Mouse (Mus musculus) ES-Bruce4 (cell line): ENCODE measurements around the gene Sgms1. TPM values are rescaled to one million over a fixed set of nuclear protein-coding genes. Genes with fewer than 3 reads are reported as not detected.
"Not testable (repeated sequence)": the region's sequence is repeated elsewhere in the genome, so short reads cannot be mapped to it uniquely, and the experiment has no call there.

Source experiments
- H3K27ac ChIP-seq: 2 replicates; pipeline ENCODE4 v1.5.1; 2012; ENCODE audit warnings: low read length, inconsistent platforms; ENCODE audit not compliant: insufficient read depth
- H3K27me3 ChIP-seq: 2 replicates; pipeline ENCODE4 v1.6.1; 2012; ENCODE audit warnings: mild to moderate bottlenecking, low read length, inconsistent platforms; ENCODE audit not compliant: control insufficient read depth, poor library complexity, insufficient read depth, severe bottlenecking
- H3K36me3 ChIP-seq: 2 replicates; pipeline ENCODE4 v1.6.1; 2012; ENCODE audit warnings: inconsistent platforms, mild to moderate bottlenecking, low read length, moderate library complexity; ENCODE audit not compliant: control insufficient read depth, poor library complexity, insufficient read depth, severe bottlenecking
- H3K4me1 ChIP-seq: one replicate; pipeline ENCODE4 v1.8.1; 2011; ENCODE audit warnings: low read length; ENCODE audit not compliant: control insufficient read depth, insufficient read depth
- H3K4me3 ChIP-seq: 2 replicates; pipeline ENCODE4 v1.5.1; 2011; ENCODE audit warnings: low read depth, mild to moderate bottlenecking, low read length
- H3K9ac ChIP-seq: 2 replicates; pipeline ENCODE4 v1.6.1; 2012; ENCODE audit warnings: low read depth, mild to moderate bottlenecking, inconsistent platforms; ENCODE audit not compliant: poor library complexity, severe bottlenecking
- H3K9me3 ChIP-seq: replicated peaks from 2 replicates; pipeline ENCODE4 v1.6.1; 2012; ENCODE audit warnings: mild to moderate bottlenecking, low read length, inconsistent platforms; ENCODE audit not compliant: control insufficient read depth, poor library complexity, insufficient read depth, severe bottlenecking
- CTCF ChIP-seq: IDR thresholded peaks from one replicate; pipeline ENCODE4 v1.8.1; 2011; ENCODE audit warnings: low read depth, low read length
- EP300 ChIP-seq: IDR thresholded peaks from 2 replicates; pipeline ENCODE4 v1.6.1; 2011; ENCODE audit warnings: low read depth, low read length; ENCODE audit not compliant: insufficient read depth
- POLR2A ChIP-seq: IDR thresholded peaks from one replicate; pipeline ENCODE4 v1.8.1; 2011; ENCODE audit warnings: low read length; ENCODE audit not compliant: insufficient read depth
- polyA plus RNA-seq: library from polyadenylated mRNA; stranded (reverse); fragments of >200 nt; gene quantifications from 2 replicates; pipeline ENCODE4 v1.2.4, GENCODE M21; 2011; ENCODE audit warnings: low read depth; ENCODE audit not compliant: missing spikeins, insufficient read depth, insufficient read length

The Sgms1 gene
- polyA plus RNA-seq, 1 experiment = 69.7 TPM

DNA sequence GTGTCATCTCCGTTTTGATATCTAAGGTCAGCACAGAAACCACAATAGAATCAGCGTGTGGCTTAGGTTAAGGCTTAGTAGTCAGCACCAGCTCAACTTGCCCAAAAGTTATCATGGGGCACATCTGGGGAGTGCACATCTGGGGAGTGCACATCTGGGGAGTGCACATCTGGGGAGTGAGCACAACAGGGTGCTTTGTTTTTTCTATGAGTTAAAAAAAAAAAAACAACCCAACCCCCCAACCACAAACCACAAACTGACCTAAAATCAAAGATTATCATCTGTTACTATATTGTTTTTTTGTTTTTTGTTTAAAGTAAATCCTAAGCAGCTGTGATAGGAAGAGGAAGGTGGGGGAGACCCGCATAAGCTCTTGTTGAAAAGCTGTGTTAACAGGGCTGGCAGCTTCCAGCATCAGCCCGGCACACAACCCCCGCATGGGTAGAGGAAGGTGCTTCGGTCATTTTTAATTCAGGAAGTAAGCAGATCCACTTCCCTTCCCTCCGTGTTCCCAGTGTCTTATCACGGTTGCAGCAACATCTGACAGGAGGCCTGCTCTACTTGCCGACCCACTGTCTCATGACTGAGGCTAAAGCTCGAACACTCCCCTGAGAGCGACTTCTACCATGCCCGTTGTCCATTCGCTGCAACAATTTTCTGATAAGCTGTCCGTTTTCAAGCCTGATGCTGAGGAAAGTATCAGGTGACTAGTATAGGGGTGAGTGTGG is 251.0 kb downstream of the Sgms1 start:
- H3K9ac ChIP-seq = no peak overlapping the region
- H3K4me1 ChIP-seq = peaks cover 2% of the 10 kb centered on the region
- TF ChIP-seq EP300 (no peak), CTCF (no peak), POLR2A (no peak)

DNA sequence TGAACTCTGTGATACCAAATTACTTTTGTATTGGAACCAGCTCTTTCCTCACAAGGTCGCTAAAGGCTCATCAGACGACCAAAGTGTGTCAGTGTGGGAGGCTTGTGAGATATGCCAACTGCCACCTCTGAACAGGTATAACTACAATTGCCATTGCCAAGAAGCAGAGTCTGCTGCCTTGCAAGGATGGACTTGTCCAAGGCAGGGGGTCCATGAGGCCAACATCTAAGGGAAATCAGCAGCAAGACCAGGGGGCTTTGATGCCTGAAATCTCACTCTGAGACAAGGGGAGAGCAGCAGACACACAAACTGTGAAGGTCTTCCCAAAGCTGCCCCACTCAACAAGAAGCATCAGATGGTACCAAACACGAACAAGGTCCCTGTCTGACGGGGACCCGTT is 251.6 kb downstream of the Sgms1 start:
- no peaks in the 10 kb centered on the region for H3K27me3 ChIP-seq
- no peaks in the 10 kb centered on the region for H3K9me3 ChIP-seq
- peaks cover 2% of the 10 kb centered on the region for H3K4me1 ChIP-seq
- H3K9ac ChIP-seq = no peak overlapping the region
- TF ChIP-seq CTCF (no peak), EP300 (no peak), POLR2A (no peak)
- H3K4me3 ChIP-seq = no peak overlapping the region
- H3K27ac ChIP-seq = no peak overlapping the region
- H3K36me3 ChIP-seq = no peaks in the 10 kb centered on the region

More for the DNA sequence above, 251.0 kb downstream of the Sgms1 start:
- no peaks in the 10 kb centered on the region for H3K27me3 ChIP-seq
- no peaks in the 10 kb centered on the region for H3K36me3 ChIP-seq
- H3K27ac ChIP-seq = no peak overlapping the region
- H3K4me3 ChIP-seq = no peak overlapping the region
- H3K9me3 ChIP-seq = no peaks in the 10 kb centered on the region

GRCm38 (mm10) chr19:32136888-32137625 is 252.5 kb downstream of the Sgms1 start:
- H3K27ac ChIP-seq = no peak overlapping the region
- no peak overlapping the region for H3K4me3 ChIP-seq
- H3K9ac ChIP-seq = no peak overlapping the region
- H3K36me3 ChIP-seq = no peaks in the 10 kb centered on the region
- TF ChIP-seq CTCF (no peak), POLR2A (no peak), EP300 (no peak)
- no peaks in the 10 kb centered on the region for H3K4me1 ChIP-seq
- H3K27me3 ChIP-seq = no peaks in the 10 kb centered on the region
- H3K9me3 ChIP-seq = no peaks in the 10 kb centered on the region

DNA sequence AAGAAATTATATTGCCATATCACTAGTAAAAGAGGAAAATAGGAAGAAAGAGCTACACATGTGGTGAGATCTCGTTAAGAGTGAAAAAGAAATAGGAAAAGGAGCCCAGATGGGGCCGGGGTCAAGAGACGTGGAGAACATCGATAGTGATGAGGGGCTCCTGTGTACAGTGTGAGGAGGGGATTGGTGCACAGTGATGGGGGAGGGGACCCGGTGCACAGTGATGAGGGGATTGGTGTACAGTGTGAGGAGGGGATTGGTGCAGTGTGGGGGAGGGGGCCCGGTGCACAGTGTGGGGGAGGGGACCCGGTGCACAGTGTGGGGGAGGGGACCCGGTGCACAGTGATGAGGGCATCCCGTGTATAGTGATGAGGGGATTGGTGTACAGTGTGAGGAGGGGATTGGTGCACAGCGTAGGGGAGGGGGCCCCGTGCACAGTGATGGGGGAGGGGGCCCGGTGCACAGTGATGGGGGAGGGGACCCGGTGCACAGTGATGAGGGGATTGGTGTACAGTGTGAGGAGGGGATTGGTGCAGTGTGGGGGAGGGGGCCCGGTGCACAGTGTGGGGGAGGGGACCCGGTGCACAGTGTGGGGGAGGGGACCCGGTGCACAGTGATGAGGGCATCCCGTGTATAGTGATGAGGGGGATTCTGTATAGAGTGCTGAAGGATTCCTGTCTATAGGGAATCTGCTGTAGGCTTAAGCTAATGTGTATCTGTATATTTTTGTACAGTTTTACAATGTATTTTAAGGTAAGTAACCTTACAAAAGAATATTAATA is 257.6 kb downstream of the Sgms1 start:
- H3K9ac ChIP-seq, H3K9me3 ChIP-seq, H3K36me3 ChIP-seq, H3K27me3 ChIP-seq, H3K4me3 ChIP-seq, H3K27ac ChIP-seq, H3K4me1 ChIP-seq: not testable (repeated sequence)

GRCm38 (mm10) chr19:32129281-32129680 is 260.2 kb downstream of the Sgms1 start:
- Histone ChIP-seq H3K4me3 (no peak overlapping the region), H3K9ac (no peak overlapping the region), H3K9me3 (no peaks in the 10 kb centered on the region), H3K27me3 (no peaks in the 10 kb centered on the region), H3K4me1 (no peaks in the 10 kb centered on the region), H3K27ac (no peak overlapping the region), H3K36me3 (peaks cover 9% of the 10 kb centered on the region)
- TF ChIP-seq CTCF (no peak), EP300 (no peak), POLR2A (no peak)
